Mouse (Mus musculus) embryonic facial prominence, embryonic 14.5 days (tissue): ENCODE data around the gene Col4a2. TPM values are rescaled to one million over a fixed set of nuclear protein-coding genes. Genes with fewer than 3 reads are reported as not detected.
A peak's percentile ranks its signal among the peaks of the same experiment; 100 is the strongest.
"Not testable (repeated sequence)": the region's sequence is repeated elsewhere in the genome, so short reads cannot be mapped to it uniquely, and the experiment has no call there.

Source experiments
- ATAC-seq: fragments of 200-750 bp; cut with Nextera tagmentation; 2 replicates; pipeline ENCODE4 v1.8.0; 2017; ENCODE audit warnings: low read depth, moderate number of reproducible peaks, moderate TSS enrichment
- DNase-seq: peaks from one replicate; pipeline ENCODE4 v3.0.0-alpha.2; 2015; ENCODE audit warnings: low spot score
- H3K27ac ChIP-seq: fragments of 300-500 bp; sonication (generic); replicated peaks from 2 replicates; pipeline ENCODE4 v1.5.1; 2014; ENCODE audit warnings: low read depth, mild to moderate bottlenecking, low read length, moderate library complexity
- H3K27me3 ChIP-seq: fragments of 300-500 bp; sonication (generic); replicated peaks from 2 replicates; pipeline ENCODE4 v1.6.1; 2014; ENCODE audit warnings: low read length; ENCODE audit not compliant: control insufficient read depth, insufficient read depth
- H3K36me3 ChIP-seq: fragments of 300-500 bp; sonication (generic); 2 replicates; pipeline ENCODE4 v1.6.1; 2014; ENCODE audit warnings: low read length, mixed read lengths; ENCODE audit not compliant: control insufficient read depth, insufficient read depth
- H3K4me1 ChIP-seq: fragments of 300-500 bp; sonication (generic); 2 replicates; pipeline ENCODE4 v1.6.1; 2014; ENCODE audit warnings: antibody characterized with exemption, low read length; ENCODE audit not compliant: control insufficient read depth, insufficient read depth
- H3K4me2 ChIP-seq: fragments of 300-500 bp; sonication (generic); 2 replicates; pipeline ENCODE4 v1.6.1; 2014; ENCODE audit warnings: low read depth, mild to moderate bottlenecking, low read length, moderate library complexity, mixed read lengths
- H3K4me3 ChIP-seq: fragments of 300-500 bp; sonication (generic); 2 replicates; pipeline ENCODE4 v1.5.1; 2014; ENCODE audit warnings: low read depth, mild to moderate bottlenecking, low read length
- H3K9ac ChIP-seq: fragments of 300-500 bp; sonication (generic); 2 replicates; pipeline ENCODE4 v1.6.1; 2014; ENCODE audit warnings: low read depth, mild to moderate bottlenecking, low read length, moderate library complexity, mixed read lengths
- H3K9me3 ChIP-seq: fragments of 300-500 bp; sonication (generic); 2 replicates; pipeline ENCODE4 v1.6.1; 2016; ENCODE audit warnings: low read length; ENCODE audit not compliant: control insufficient read depth
- WGBS: fragments of 180-500 bp; shearing (Covaris S2); extraction: QIAGEN DNeasy Blood & Tissue Kit; methylation state at CpG from one replicate; pipeline ENCODE4 v1.1.7; 2014; 5-methylcytosine and 5-hydroxymethylcytosine counted together
- polyA plus RNA-seq: library from polyadenylated mRNA; unstranded; fragments of >200 nt; fragmentation: Nextera tagmentation; extraction: Ambion mirVana; gene quantifications from 2 replicates; pipeline ENCODE4 v1.2.1, GENCODE M21; 2014

Gene Col4a2
- polyA plus RNA-seq, 1 experiment from 2014 or later = 95.9 TPM

GRCm38 (mm10) chr8:11463889-11464706 lies 151.5 kb downstream of the Col4a2 start:
- no peaks in the 10 kb centered on the region for H3K27me3 ChIP-seq
- H3K4me1 ChIP-seq = peaks cover 3% of the 10 kb centered on the region
- no peak overlapping the region for H3K4me2 ChIP-seq
- no peak overlapping the region for H3K9ac ChIP-seq
- no peaks in the 10 kb centered on the region for H3K36me3 ChIP-seq
- 75% methylated on average over 12 of the region's 12 CpGs for WGBS
- no peak for ATAC-seq
- H3K4me3 ChIP-seq = no peak overlapping the region
- H3K9me3 ChIP-seq = no peaks in the 10 kb centered on the region
- DNase-seq = no peak
- H3K27ac ChIP-seq = no peak overlapping the region

DNA sequence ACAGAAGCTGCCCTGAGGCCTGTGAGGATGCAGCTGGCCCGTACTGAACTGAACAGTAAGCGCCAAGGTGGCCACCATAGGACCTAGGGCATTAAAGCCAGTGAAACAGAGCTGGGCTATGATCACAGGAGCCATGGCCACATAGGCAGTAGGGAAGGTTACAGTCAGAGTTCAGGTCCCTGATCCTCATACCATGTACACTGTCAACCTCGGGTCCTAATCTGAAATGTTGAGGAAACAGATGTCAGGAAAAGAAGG lies 152.0 kb downstream of the Col4a2 start:
- Histone ChIP-seq H3K27ac (no peak overlapping the region), H3K4me3 (no peak overlapping the region), H3K27me3 (no peaks in the 10 kb centered on the region), H3K9ac (no peak overlapping the region), H3K4me2 (no peak overlapping the region), H3K9me3 (no peaks in the 10 kb centered on the region), H3K4me1 (no peaks in the 10 kb centered on the region; the same call in 1 of the 2 replicates), H3K36me3 (no peaks in the 10 kb centered on the region)
- no peak for ATAC-seq
- WGBS = 75% methylated on average over 3 of the region's 3 CpGs
- no peak for DNase-seq

DNA sequence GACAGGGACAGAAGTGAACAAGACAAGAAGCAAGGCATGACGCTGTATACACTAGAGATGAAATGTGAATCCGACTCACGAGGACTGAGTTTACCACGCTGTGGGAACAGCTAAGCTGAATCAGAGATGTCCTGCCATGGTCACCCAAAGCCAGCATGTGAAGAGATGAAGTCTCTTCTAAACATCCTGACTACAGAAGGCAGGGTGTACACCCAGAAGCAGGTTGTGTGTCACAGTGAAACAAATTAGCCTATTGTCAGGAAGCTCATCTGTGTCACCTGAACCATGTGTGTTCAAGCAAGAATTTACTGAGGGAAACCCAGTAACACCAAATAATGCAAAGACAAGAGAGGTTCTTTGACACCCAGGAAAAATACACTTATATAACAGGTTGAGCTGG lies 153.0 kb downstream of the Col4a2 start:
- WGBS = 85% methylated on average over 4 of the region's 4 CpGs
- Histone ChIP-seq H3K4me2 (no peak overlapping the region), H3K27ac (no peak overlapping the region), H3K4me3 (no peak overlapping the region), H3K36me3 (no peaks in the 10 kb centered on the region), H3K27me3 (no peaks in the 10 kb centered on the region), H3K4me1 (no peaks in the 10 kb centered on the region; the same call in 1 of the 2 replicates), H3K9me3 (no peaks in the 10 kb centered on the region), H3K9ac (no peak overlapping the region)
- no peak for ATAC-seq
- no peak for DNase-seq

- H3K27me3 ChIP-seq = not testable (repeated sequence)
Measured at GRCm38 (mm10) chr8:11466528-11466927, 153.9 kb downstream of the Col4a2 start.

DNA sequence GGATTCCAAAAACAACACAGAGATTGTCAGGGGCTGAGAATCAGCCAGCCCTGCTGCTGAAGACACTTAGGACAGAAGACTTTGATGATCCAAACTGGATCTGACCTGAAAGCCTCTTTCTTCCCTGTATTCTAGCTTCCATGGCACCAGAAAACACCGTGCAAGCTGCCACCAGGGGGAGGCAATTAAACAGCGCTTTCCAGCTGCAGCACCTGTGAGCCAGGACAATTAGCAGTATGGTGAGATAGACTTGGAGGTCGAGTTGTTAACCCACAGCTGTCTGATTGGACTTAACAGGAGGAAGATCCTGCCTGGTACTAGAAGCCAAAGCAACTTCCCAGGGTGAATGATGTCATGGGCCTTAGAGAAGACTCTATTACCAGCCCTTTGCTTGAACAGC lies 156.5 kb downstream of the Col4a2 start:
- Histone ChIP-seq H3K4me3 (no peak overlapping the region), H3K4me2 (no peak overlapping the region), H3K4me1 (no peaks in the 10 kb centered on the region), H3K36me3 (no peaks in the 10 kb centered on the region), H3K27me3 (peaks cover 6% of the 10 kb centered on the region), H3K9me3 (no peaks in the 10 kb centered on the region), H3K9ac (no peak overlapping the region), H3K27ac (no peak overlapping the region)
- DNase-seq (peak; percentile 53), ATAC-seq (no peak)
- WGBS = 6% methylated on average over 3 of the region's 3 CpGs

More at GRCm38 (mm10) chr8:11466528-11466927, 153.9 kb downstream of the Col4a2 start:
- ATAC-seq, H3K4me1 ChIP-seq, H3K36me3 ChIP-seq, H3K4me2 ChIP-seq, DNase-seq, H3K9me3 ChIP-seq, H3K27ac ChIP-seq, H3K9ac ChIP-seq, H3K4me3 ChIP-seq: not testable (repeated sequence)
- 78% methylated on average over 4 of the region's 5 CpGs for WGBS

DNA sequence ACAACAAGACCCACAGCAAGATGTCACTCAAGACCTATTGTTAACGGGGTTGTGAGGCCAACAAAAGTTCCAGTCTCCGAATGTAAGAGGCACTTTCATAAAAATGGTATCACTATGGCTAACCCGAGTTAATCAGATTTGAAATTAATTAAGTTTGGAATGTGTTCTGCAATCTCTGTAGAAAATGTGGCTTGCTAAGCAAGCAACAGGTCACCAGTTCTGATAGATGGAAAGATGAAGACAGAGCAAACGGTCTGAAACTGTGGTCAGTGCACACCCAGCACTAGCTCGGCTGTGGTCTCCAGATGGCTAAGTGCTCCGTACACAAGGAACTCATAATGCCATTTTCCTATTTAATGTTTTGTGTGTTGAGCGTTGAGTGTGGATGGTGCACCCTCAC lies 158.1 kb downstream of the Col4a2 start:
- ATAC-seq (no peak), DNase-seq (no peak)
- Histone ChIP-seq H3K9ac (no peak overlapping the region), H3K9me3 (no peaks in the 10 kb centered on the region), H3K27ac (no peak overlapping the region), H3K4me3 (no peak overlapping the region), H3K27me3 (peaks cover 21% of the 10 kb centered on the region), H3K36me3 (no peaks in the 10 kb centered on the region), H3K4me1 (no peaks in the 10 kb centered on the region), H3K4me2 (no peak overlapping the region)
- WGBS = 71% methylated on average over 7 of the region's 7 CpGs

DNA sequence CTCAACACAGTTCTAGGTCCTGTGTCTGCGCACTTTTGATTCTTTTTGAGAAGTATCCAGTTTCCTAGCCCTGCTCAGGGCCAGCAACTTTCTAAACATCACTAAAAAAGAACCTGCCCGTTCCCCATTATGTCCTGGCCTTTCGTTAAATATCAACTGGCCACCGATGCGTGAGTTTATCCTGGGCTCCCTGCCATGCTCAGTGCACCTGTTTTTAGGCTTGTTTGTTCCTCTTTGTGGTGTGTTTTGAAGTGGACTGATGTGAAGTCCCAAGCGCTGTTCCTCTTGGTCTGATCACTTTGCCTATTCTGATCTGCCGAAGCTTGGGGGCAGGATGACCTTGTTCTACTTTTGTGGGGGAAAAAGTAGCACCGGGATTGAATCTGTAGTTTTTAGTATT lies 158.7 kb downstream of the Col4a2 start:
- Histone ChIP-seq H3K9me3 (no peaks in the 10 kb centered on the region), H3K4me2 (no peak overlapping the region), H3K36me3 (no peaks in the 10 kb centered on the region), H3K27me3 (peaks cover 27% of the 10 kb centered on the region), H3K27ac (no peak overlapping the region), H3K4me1 (peaks cover 1% of the 10 kb centered on the region; the same call in 1 of the 2 replicates), H3K4me3 (no peak overlapping the region), H3K9ac (no peak overlapping the region)
- ATAC-seq (no peak), DNase-seq (no peak)
- 45% methylated on average over 8 of the region's 8 CpGs for WGBS

DNA sequence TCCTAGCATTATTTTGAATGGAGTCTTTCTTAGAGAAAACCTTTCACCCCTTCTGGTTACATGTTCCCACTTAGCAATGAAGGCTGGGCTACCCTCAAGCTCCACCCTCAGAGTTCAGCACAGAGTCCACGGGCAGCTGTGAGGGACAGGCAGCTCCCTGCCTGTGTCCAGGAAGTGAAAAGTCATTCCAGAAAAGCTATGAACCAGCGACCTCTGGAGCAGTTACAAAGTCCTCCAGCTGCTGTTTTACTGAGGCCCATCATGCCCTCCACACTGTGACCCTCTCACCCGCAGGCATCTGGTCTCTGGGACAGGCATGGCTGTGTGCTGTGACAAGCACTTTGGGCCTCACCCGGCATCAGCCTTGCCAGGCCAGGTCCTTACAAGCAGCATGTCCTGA lies 160.5 kb downstream of the Col4a2 start:
- Histone ChIP-seq H3K36me3 (no peaks in the 10 kb centered on the region), H3K4me1 (peaks cover 6% of the 10 kb centered on the region; the same call in 1 of the 2 replicates), H3K27ac (no peak overlapping the region), H3K27me3 (peaks cover 43% of the 10 kb centered on the region), H3K9ac (no peak overlapping the region), H3K4me3 (no peak overlapping the region), H3K9me3 (no peaks in the 10 kb centered on the region), H3K4me2 (no peak overlapping the region)
- ATAC-seq = no peak
- WGBS = 37% methylated on average over 4 of the region's 4 CpGs
- DNase-seq = no peak

- no peak overlapping the region for H3K4me3 ChIP-seq
- no peak for ATAC-seq
- 3% methylated on average over 6 of the region's 10 CpGs for WGBS
- H3K9me3 ChIP-seq = no peaks in the 10 kb centered on the region
- peaks cover 6% of the 10 kb centered on the region; the same call in 1 of the 2 replicates for H3K4me1 ChIP-seq
- no peak overlapping the region for H3K4me2 ChIP-seq
- no peaks in the 10 kb centered on the region for H3K36me3 ChIP-seq
- H3K27ac ChIP-seq = no peak overlapping the region
- DNase-seq = no peak
- no peak overlapping the region for H3K9ac ChIP-seq
- H3K27me3 ChIP-seq = peaks cover 67% of the 10 kb centered on the region
Measured at GRCm38 (mm10) chr8:11475397-11475796, 162.8 kb downstream of the Col4a2 start.
